Comparison of ENCODE assay signal across 13 mouse cellular contexts in the genomic region with DNA sequence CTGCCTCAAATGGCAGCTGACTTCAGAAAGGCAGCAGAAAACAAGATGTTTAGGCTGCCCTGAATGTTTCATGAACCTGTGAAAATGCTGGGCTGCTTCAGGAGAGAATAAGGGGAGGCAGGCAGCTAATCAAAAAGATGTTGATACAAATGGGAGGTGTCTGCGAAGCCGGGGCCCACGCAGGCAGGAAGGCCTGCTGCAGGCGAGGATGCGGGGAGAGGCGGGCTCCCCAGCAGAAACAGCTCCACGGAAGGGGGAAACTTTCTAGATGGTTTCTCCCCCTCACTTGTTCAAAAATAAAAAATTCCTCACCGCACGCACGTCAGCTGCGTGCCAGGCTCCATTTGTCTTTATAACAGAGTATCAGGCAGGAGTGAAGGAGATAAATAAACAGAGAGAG. TPM values are rescaled to one million over a fixed set of nuclear protein-coding genes. Genes with fewer than 3 reads are reported as not detected.
A peak's percentile ranks its signal among the peaks of the same experiment; 100 is the strongest.
DNase-seq lines count a peak whose midpoint lies in the region; ATAC-seq and TF ChIP-seq lines count a peak whose summit lies in the region.
"Had no signal": no experiment of that assay in that cellular context is flagged by ENCODE, and none has a peak within 500 bp of the region (broad histone marks: within the 10 kb centered on the region; RNA-seq: fewer than 3 reads in every experiment).

No protein-coding gene starts in this region.

- peak overlapping the region; percentile 95 for H3K9ac ChIP-seq in hindbrain, embryonic 15.5 days

- peak in 1 of 2 experiments; percentile 79 for DNase-seq in left cerebral cortex, adult 2 months (ENCODE audit: extremely low spot score in 1 of 2, low spot score in 2 of 2)
- no peak for DNase-seq in left cerebral cortex, postnatal 4 days
- DNase-seq in cerebellum, postnatal 36 days = peak; percentile 52 to 56
- DNase-seq in adrenal gland, postnatal 10 days = no peak
- DNase-seq: heart, postnatal 36 days; liver; thymus, postnatal 14 days had no signal

- no peaks in the 10 kb centered on the region for H3K36me3 ChIP-seq in hindbrain, embryonic 15.5 days

- H3K4me3 ChIP-seq in left cerebral cortex, adult 2 months = peak overlapping the region; percentile 82
- H3K4me3 ChIP-seq in hindbrain, embryonic 15.5 days = peak overlapping the region; percentile 89
- peak overlapping the region; percentile 78 for H3K4me3 ChIP-seq in olfactory bulb, adult 2 months (ENCODE audit: insufficient read depth, low read depth, low read length)
- H3K4me3 ChIP-seq: erythroblast, embryonic 14.5 days had no signal

- no peaks in the 10 kb centered on the region for H3K9me3 ChIP-seq in hindbrain, embryonic 15.5 days

- H3K27me3 ChIP-seq in hindbrain, embryonic 15.5 days = no peaks in the 10 kb centered on the region

- TF ChIP-seq POLR2A in olfactory bulb, adult 2 months (IDR thresholded peaks at IDR 0.05; ENCODE audit: insufficient read depth, low read depth, low read length) = no peak

- H3K27ac ChIP-seq in left cerebral cortex, adult 2 months = peak overlapping the region; percentile 97
- H3K27ac ChIP-seq in hindbrain, embryonic 15.5 days (replicated peaks) = peak overlapping the region; percentile 98
- peak overlapping the region; percentile 61 for H3K27ac ChIP-seq in olfactory bulb, adult 2 months (ENCODE audit: insufficient read depth, low read depth, low read length)

- no peak for TF ChIP-seq CTCF in left cerebral cortex, adult 2 months (IDR thresholded peaks at IDR 0.05)
- TF ChIP-seq CTCF in olfactory bulb, adult 2 months (IDR thresholded peaks at IDR 0.05; ENCODE audit: insufficient read depth, low read depth, low read length) = no peak

- peaks cover 47% of the 10 kb centered on the region for H3K4me1 ChIP-seq in hindbrain, embryonic 15.5 days (replicated peaks)
- peaks cover 40% of the 10 kb centered on the region for H3K4me1 ChIP-seq in olfactory bulb, adult 2 months (ENCODE audit: control insufficient read depth, insufficient read depth, low read length)

- 37% methylated on average over 11 of the region's 11 CpGs for WGBS in hindbrain, embryonic 15.5 days
- 30% methylated on average over 11 of the region's 11 CpGs for WGBS in olfactory bulb, adult 2 months

- intact Hi-C loops in left cerebral cortex, adult 2 months (cut with DNase I) = loop anchor here (2.0 kb wide), 1 partner anchor 43 kb away; no protein-coding TSS in a partner anchor
- intact Hi-C loops in left cerebral cortex, postnatal 4 days (cut with DNase I) = loop anchor here (10.0 kb wide), 1 partner anchor 151 kb away; no protein-coding TSS in a partner anchor

- peak overlapping the region; percentile 80 for H3K4me2 ChIP-seq in hindbrain, embryonic 15.5 days

- no peak for ATAC-seq in hindbrain, embryonic 15.5 days (ENCODE audit: low FRiP score, low read depth)
- no peak for ATAC-seq in megakaryocyte-erythroid progenitor cell, adult 5-6 weeks (replicated peaks; ENCODE audit: low FRiP score, low TSS enrichment, poor library complexity, severe bottlenecking)
- ATAC-seq: lung, postnatal 0 days had no signal

RNA-seq across cellular contexts. Expression of gene Rbfox3, which starts 5.7 kb away (rescaled TPM):
- total RNA-seq in left cerebral cortex, adult 2 months (2021) = 100 to 1,000 TPM; 345 to 353 TPM
- total RNA-seq in left cerebral cortex, postnatal 4 days (2021) = 100 to 1,000 TPM; 185 to 192 TPM
- 71.8 and 77.9 TPM in 2 replicates for polyA plus RNA-seq in hindbrain, embryonic 15.5 days (2015; fragmentation: Nextera tagmentation; extraction: Ambion mirVana)
- 164 TPM in 1 of 2 replicates, not detected in the other for polyA plus RNA-seq in olfactory bulb, adult 2 months (2012; ENCODE audit: insufficient read depth, insufficient read length, low replicate concordance, missing spikeins)
- total RNA-seq in megakaryocyte-erythroid progenitor cell, adult 5-6 weeks (2014; fragmentation: Nextera tagmentation) = not detected in 2 replicates
- total RNA-seq in megakaryocyte-erythroid progenitor cell, adult 5-6 weeks (2017) = not detected in 2 replicates
- total RNA-seq in adrenal gland, postnatal 10 days (2021) = 1 to 10 TPM; 3.4 to 4.3 TPM
- total RNA-seq: granulocyte monocyte progenitor cell, adult 5-6 weeks had no signal

Comparison
In these comparisons a context has a peak if more than half of its experiments do, and no peak if none do; other contexts are left out.
1. DNase-seq: peak in cerebellum, postnatal 36 days (2 of 2); none in left cerebral cortex, postnatal 4 days (single experiment) and adrenal gland, postnatal 10 days (single experiment).
2. RNA of gene Rbfox3, which starts 5.7 kb away (total RNA-seq): 345 to 353 TPM in left cerebral cortex, adult 2 months and 185 to 192 TPM in left cerebral cortex, postnatal 4 days; 3.4 to 4.3 TPM in adrenal gland, postnatal 10 days and not detected in megakaryocyte-erythroid progenitor cell, adult 5-6 weeks; every median in the first group is over 10 times any median in the second.
3. Peak in every context shown above with its lines, with median percentiles within 50 percentile points of each other: H3K27ac ChIP-seq and H3K4me3 ChIP-seq.